In the genomic region with DNA sequence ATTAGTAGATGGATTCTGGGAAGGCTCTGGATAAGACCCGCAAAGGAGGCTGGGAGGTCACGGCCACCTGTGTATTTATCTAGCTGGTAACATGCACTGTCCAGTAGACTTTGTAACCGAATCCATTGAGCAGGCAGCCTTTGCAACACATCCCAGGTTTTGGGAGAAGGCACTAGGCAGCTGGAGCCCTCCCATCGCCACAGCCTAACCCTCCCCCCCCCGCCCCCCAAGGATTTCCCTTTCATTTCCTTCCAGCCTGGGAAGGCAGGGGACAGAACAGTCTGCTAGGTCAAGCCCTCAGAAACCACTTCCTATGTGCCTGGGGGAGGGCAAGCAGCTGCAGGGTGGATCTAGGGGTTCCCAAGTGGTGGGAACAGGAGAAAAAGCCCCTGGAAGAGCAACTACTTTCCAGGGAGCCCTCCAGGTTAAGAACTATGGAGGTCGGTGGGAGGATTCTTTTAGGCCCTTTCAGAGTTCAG, we compare ENCODE assay signal across 8 mouse cellular contexts. TPM values are rescaled to one million over a fixed set of nuclear protein-coding genes. Genes with fewer than 3 reads are reported as not detected.
DNase-seq lines count a peak whose midpoint lies in the region; ATAC-seq and TF ChIP-seq lines count a peak whose summit lies in the region.

No protein-coding gene starts in this region.

- H3K9me3 ChIP-seq in forebrain, embryonic 14.5 days (replicated peaks; ENCODE audit: control insufficient read depth, low read length) = no peaks in the 10 kb centered on the region

- WGBS in forebrain, embryonic 14.5 days = 20% methylated on average over 6 of the region's 6 CpGs
- WGBS in kidney, adult 2 months = 25% methylated on average over 6 of the region's 6 CpGs

- H3K4me1 ChIP-seq in forebrain, embryonic 14.5 days (ENCODE audit: control insufficient read depth, insufficient read depth, low read length) = peaks cover 30% of the 10 kb centered on the region
- H3K4me1 ChIP-seq in kidney, adult 2 months (ENCODE audit: control insufficient read depth, insufficient read depth, low read length) = no peaks in the 10 kb centered on the region

- peak overlapping the region; percentile 98 for H3K4me2 ChIP-seq in forebrain, embryonic 14.5 days (ENCODE audit: low read length)

- no peak for TF ChIP-seq POLR2A in kidney, adult 2 months (IDR thresholded peaks at IDR 0.05; ENCODE audit: low read depth, low read length)

- no peak for ATAC-seq in forebrain, embryonic 14.5 days
- ATAC-seq in frontal cortex, adult (ENCODE audit: low TSS enrichment) = no peak

- intact Hi-C loops in left cerebral cortex, postnatal 36 days (cut with DNase I) = loop anchor here (5.0 kb wide), 1 partner anchor 45 kb away; no protein-coding TSS in a partner anchor

- DNase-seq in retina, postnatal 1 day = peak; percentile 45
- no peak for DNase-seq in retina, embryonic 14.5 days (ENCODE audit: low spot score)
- DNase-seq in forebrain, embryonic 14.5 days (ENCODE audit: low spot score) = no peak
- DNase-seq in kidney, adult 2 months = peak; percentile 59
- DNase-seq in lung, postnatal 10 days = peak; percentile 57
- peak; percentile 25 for DNase-seq in thymus, postnatal 4 days
- DNase-seq in left cerebral cortex, postnatal 36 days (ENCODE audit: low spot score in 2 of 2) = no peak

- no peaks in the 10 kb centered on the region for H3K36me3 ChIP-seq in forebrain, embryonic 14.5 days (ENCODE audit: control insufficient read depth, insufficient read depth, low read length)
- no peaks in the 10 kb centered on the region for H3K36me3 ChIP-seq in kidney, adult 2 months (ENCODE audit: control insufficient read depth, insufficient read depth, low read length)

- 0 out of 2 replicates have a peak overlapping the region, but pooled peaks have one; percentile 7 for H3K27ac ChIP-seq in forebrain, embryonic 14.5 days (ENCODE audit: low read depth, low read length)
- no peak overlapping the region for H3K27ac ChIP-seq in kidney, adult 2 months (ENCODE audit: insufficient read depth, low read depth, low read length)

- no peaks in the 10 kb centered on the region for H3K27me3 ChIP-seq in forebrain, embryonic 14.5 days (replicated peaks; ENCODE audit: control insufficient read depth, insufficient read depth, low read length)
- no peaks in the 10 kb centered on the region for H3K27me3 ChIP-seq in kidney, adult 2 months (replicated peaks; ENCODE audit: control insufficient read depth, insufficient read depth, low read length)

- peak overlapping the region; percentile 64 for H3K9ac ChIP-seq in forebrain, embryonic 14.5 days (ENCODE audit: low read length)

- no peak for TF ChIP-seq CTCF in kidney, adult 2 months (conservative IDR thresholded peaks at IDR 0.05; ENCODE audit: insufficient read depth, insufficient read length, low read depth, low read length)

- peak overlapping the region; percentile 51 for H3K4me3 ChIP-seq in forebrain, embryonic 14.5 days (ENCODE audit: low read depth, low read length)
- peak overlapping the region; percentile 77 for H3K4me3 ChIP-seq in kidney, adult 2 months (ENCODE audit: insufficient read depth, low read depth, low read length)

RNA-seq across cellular contexts. Expression of gene Zcchc24, which starts 1.1 kb away (rescaled TPM):
- polyA plus RNA-seq in forebrain, embryonic 14.5 days (2014; fragmentation: Nextera tagmentation; extraction: Ambion mirVana) = 8.0 and 9.8 TPM in 2 replicates
- polyA plus RNA-seq in kidney, adult 2 months (2012; rRNA removed) = 12.4 TPM in 2 replicates
- total RNA-seq in left cerebral cortex, postnatal 36 days (2021) = 10 to 100 TPM; 49.1 to 49.7 TPM

Comparison
In these comparisons a context has a peak if more than half of its experiments do, and no peak if none do; other contexts are left out.
1. DNase-seq: peak in retina, postnatal 1 day (single experiment), kidney, adult 2 months (single experiment), lung, postnatal 10 days (single experiment) and thymus, postnatal 4 days (single experiment); none in retina, embryonic 14.5 days (single experiment), forebrain, embryonic 14.5 days (single experiment) and left cerebral cortex, postnatal 36 days (0 of 2).